Mouse (Mus musculus) right cerebral cortex, postnatal 4 days (tissue): Measurements from ENCODE around the gene Frg2f1.

ENCODE experiments used
- DNase-seq: peaks from one replicate; pipeline ENCODE4 v3.0.0-alpha.2; 2022

Gene Frg2f1

DNA sequence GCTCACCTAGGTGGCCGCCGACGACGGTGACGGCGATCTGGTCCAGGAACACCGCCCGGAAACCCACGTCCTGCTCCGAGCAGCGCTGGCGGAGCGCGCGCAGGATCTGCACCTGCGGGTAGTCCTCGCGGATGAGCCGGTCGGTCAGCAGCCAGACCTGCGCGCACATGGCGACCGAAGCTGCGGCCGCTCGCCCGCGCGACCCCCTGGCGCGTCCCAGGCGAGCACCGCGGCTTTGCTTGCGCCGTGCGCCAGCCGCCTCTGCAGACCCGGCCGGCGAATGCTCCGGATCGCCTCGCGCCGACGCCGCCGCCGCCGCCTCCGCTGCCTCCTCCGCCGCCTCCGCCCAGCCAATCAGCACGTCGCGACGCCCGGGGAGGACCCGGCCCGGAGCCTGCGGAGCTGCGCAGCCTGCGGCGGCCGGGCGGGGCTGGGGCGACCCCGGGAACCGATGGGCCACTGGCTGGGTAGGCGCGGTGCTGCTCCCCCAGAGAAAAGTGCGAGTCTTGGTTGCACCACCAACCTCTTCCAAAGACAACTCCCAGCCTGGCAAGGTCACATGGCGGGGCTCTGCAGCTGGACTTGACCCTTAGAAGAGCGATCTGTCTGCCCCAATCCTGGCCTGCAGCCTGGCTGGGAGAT, 46.9 kb downstream of the Frg2f1 start, which contains the start of gene Rimkla:
TSS of gene Rimkla (minus strand) at position 338 of the 642 bp plus-strand sequence.
- DNase-seq = peak; percentile 77

GRCm38 (mm10) chr4:119490806-119491205, 48.5 kb downstream of the Frg2f1 start:
- DNase-seq = peak; percentile 83

DNA sequence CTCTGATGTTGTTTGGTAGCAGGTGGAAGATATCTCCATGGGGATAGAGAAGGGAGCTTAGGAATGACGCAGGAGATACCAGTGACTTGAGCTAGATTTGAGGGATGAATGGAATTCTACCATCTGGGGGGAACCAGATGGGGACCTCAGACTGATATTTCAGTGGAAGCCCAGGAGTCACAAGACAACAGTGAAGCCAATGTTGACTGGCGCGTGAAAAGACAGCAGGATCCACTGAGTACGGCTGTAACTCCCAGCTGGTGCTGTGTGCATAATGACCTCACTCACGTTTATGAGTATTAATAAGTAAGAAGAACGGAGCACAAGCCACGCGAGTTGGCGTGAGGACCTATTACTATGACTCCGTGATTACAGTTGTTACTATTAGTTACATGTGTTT, 49.7 kb downstream of the Frg2f1 start:
- no peak for DNase-seq

DNA sequence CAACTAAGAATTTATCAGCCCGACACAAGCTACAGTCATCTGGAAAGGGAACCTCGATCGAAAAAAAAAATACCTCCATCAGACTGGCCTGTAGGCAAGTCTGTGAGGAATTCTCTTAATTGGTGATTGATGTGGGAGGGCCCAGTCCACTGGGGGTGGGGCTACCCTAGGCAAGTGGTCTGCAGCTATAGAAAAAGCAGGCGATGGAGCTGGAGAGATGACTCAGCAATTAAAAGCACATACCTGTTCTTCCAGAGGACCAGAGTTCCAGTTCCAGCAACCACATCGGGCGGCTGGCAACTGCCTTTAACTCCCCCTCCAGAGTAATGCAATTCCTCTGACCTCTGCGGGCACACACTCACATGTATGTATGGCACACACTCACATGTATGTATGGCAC, 54.4 kb downstream of the Frg2f1 start:
- DNase-seq = no peak

GRCm38 (mm10) chr4:119483051-119483450, 56.3 kb downstream of the Frg2f1 start:
- DNase-seq = no peak
